Mouse (Mus musculus) CH12.LX (cell line): ENCODE results near the gene Tspan32. TPM values are rescaled to one million over a fixed set of nuclear protein-coding genes. Genes with fewer than 3 reads are reported as not detected.

Source experiments
- DNase-seq: peaks from one replicate; pipeline ENCODE4 v3.0.0-alpha.2; 2013; ENCODE audit errors: extremely low read depth
- H3K27ac ChIP-seq: 2 replicates; pipeline ENCODE4 v1.5.1; 2012; ENCODE audit warnings: low read depth, mild to moderate bottlenecking, control low read depth, moderate library complexity; ENCODE audit not compliant: insufficient read depth
- H3K27me3 ChIP-seq: replicated peaks from 2 replicates; pipeline ENCODE3; 2012; ENCODE audit warnings: inconsistent platforms
- H3K36me3 ChIP-seq, 2 experiments: replicated peaks in 1 of 2; 2 replicates each; pipeline versions ENCODE3 to v1.6.1; 2012; ENCODE audit warnings: inconsistent platforms in 1 of 2, low read length in 1 of 2, mild to moderate bottlenecking in 1 of 2, mixed read lengths in 1 of 2, moderate library complexity in 1 of 2; ENCODE audit not compliant: control insufficient read depth in 1 of 2, insufficient read depth in 1 of 2
- H3K4me1 ChIP-seq, 2 experiments: 2 replicates each; pipeline ENCODE4 v1.6.1; 2012; ENCODE audit warnings: inconsistent platforms in 1 of 2, moderate library complexity in 1 of 2; ENCODE audit not compliant: insufficient read depth in 2 of 2, control insufficient read depth in 1 of 2
- H3K4me2 ChIP-seq: 2 replicates; pipeline ENCODE4 v1.6.1; 2012; ENCODE audit warnings: low read depth, mild to moderate bottlenecking, control low read depth; ENCODE audit not compliant: poor library complexity, insufficient read depth, severe bottlenecking
- H3K4me3 ChIP-seq, 3 experiments: fragments of 150-350 bp in 1 of 3; sonication (generic) in 1 of 3; replicated peaks in 1 of 3; 2 replicates each; pipeline versions ENCODE3 to v1.5.1; 2011 to 2012; ENCODE audit warnings: low read depth in 2 of 3, low read length in 2 of 3, mild to moderate bottlenecking in 2 of 3, moderate library complexity in 2 of 3, control low read depth in 1 of 3, improper control_type of control experiment in 1 of 3, inconsistent platforms in 1 of 3, mixed read lengths in 1 of 3; ENCODE audit not compliant: poor library complexity in 1 of 3
- H3K79me2 ChIP-seq: replicated peaks from 2 replicates; pipeline ENCODE4 v1.6.1; 2012; ENCODE audit warnings: mild to moderate bottlenecking, moderate library complexity; ENCODE audit not compliant: control insufficient read depth, poor library complexity, insufficient read depth, severe bottlenecking; ENCODE audit errors: extremely low read depth
- H3K9ac ChIP-seq: 2 replicates; pipeline ENCODE4 v1.6.1; 2012; ENCODE audit warnings: low read depth, mild to moderate bottlenecking, control low read depth, moderate library complexity; ENCODE audit not compliant: insufficient read depth
- H3K9me3 ChIP-seq: replicated peaks from 2 replicates; pipeline ENCODE3; 2012; ENCODE audit warnings: low read length, inconsistent platforms, mixed read lengths
- CHD2 ChIP-seq: IDR thresholded peaks from 2 replicates; pipeline ENCODE4 v1.6.1; 2011; ENCODE audit warnings: low read length, improper control_type of control experiment
- CTCF ChIP-seq, 2 experiments: IDR thresholded peaks in 1 of 2; conservative IDR thresholded peaks in 1 of 2; 2 replicates each; pipeline ENCODE4 v1.5.1; 2011 to 2012; ENCODE audit warnings: low read depth in 2 of 2, low read length in 2 of 2, improper control_type of control experiment in 1 of 2, inconsistent platforms in 1 of 2, mild to moderate bottlenecking in 1 of 2, moderate library complexity in 1 of 2
- EP300 ChIP-seq: IDR thresholded peaks from 2 replicates; pipeline ENCODE4 v1.6.1; 2011; ENCODE audit warnings: low read length, improper control_type of control experiment
- GABPA ChIP-seq: IDR thresholded peaks from 2 replicates; pipeline ENCODE4 v1.6.1; 2012; ENCODE audit warnings: low read depth, low read length, improper control_type of control experiment, inconsistent platforms; ENCODE audit not compliant: insufficient replicate concordance
- JUN ChIP-seq: IDR thresholded peaks from 2 replicates; pipeline ENCODE4 v1.6.1; 2011; ENCODE audit warnings: low read depth, mild to moderate bottlenecking, low read length, improper control_type of control experiment, moderate library complexity; ENCODE audit not compliant: insufficient read depth
- JUND ChIP-seq: conservative IDR thresholded peaks from 2 replicates; pipeline ENCODE4 v1.6.1; 2011; ENCODE audit warnings: low read depth, low read length, improper control_type of control experiment
- MAFK ChIP-seq: IDR thresholded peaks from 2 replicates; pipeline ENCODE4 v1.6.1; 2011; ENCODE audit warnings: low read length, improper control_type of control experiment; ENCODE audit not compliant: insufficient replicate concordance
- MAZ ChIP-seq: IDR thresholded peaks from 2 replicates; pipeline ENCODE4 v1.6.1; 2012; ENCODE audit warnings: low read depth, mild to moderate bottlenecking, inconsistent platforms, low read length, improper control_type of control experiment, moderate library complexity
- MEF2A ChIP-seq: IDR thresholded peaks from 2 replicates; pipeline ENCODE4 v1.6.1; 2014; ENCODE audit warnings: low read depth, mild to moderate bottlenecking, inconsistent platforms, low read length, improper control_type of control experiment, borderline replicate concordance
- MYC ChIP-seq: IDR thresholded peaks from 2 replicates; pipeline ENCODE4 v1.6.1; 2011; ENCODE audit warnings: low read depth, mild to moderate bottlenecking, improper control_type of control experiment, low read length
- NELFE ChIP-seq: IDR thresholded peaks from 2 replicates; pipeline ENCODE4 v1.6.1; 2011; ENCODE audit warnings: low read depth, low read length, improper control_type of control experiment
- NRF1 ChIP-seq: IDR thresholded peaks from 2 replicates; pipeline ENCODE4 v1.6.1; 2014; ENCODE audit warnings: low read depth, mild to moderate bottlenecking, inconsistent platforms, low read length, improper control_type of control experiment, moderate library complexity
- PAX5 ChIP-seq: IDR thresholded peaks from 2 replicates; pipeline ENCODE4 v1.6.1; 2012; ENCODE audit warnings: low read length, inconsistent platforms, mixed read lengths
- POLR2A ChIP-seq: IDR thresholded peaks from 2 replicates; pipeline ENCODE4 v1.6.1; 2011; ENCODE audit warnings: low read depth, mild to moderate bottlenecking, improper control_type of control experiment, low read length
- POLR2AphosphoS2 ChIP-seq: IDR thresholded peaks from 2 replicates; pipeline ENCODE4 v1.6.1; 2011; ENCODE audit warnings: low read depth, low read length, improper control_type of control experiment
- SIN3A ChIP-seq: IDR thresholded peaks from 2 replicates; pipeline ENCODE4 v1.6.1; 2012; ENCODE audit warnings: low read length, improper control_type of control experiment, inconsistent platforms
- SMC3 ChIP-seq: IDR thresholded peaks from 2 replicates; pipeline ENCODE4 v1.6.1; 2011; ENCODE audit warnings: low read depth, low read length, improper control_type of control experiment
- TCF12 ChIP-seq: IDR thresholded peaks from 2 replicates; pipeline ENCODE4 v1.6.1; 2014; ENCODE audit warnings: low read depth, mild to moderate bottlenecking, inconsistent platforms, low read length, improper control_type of control experiment
- UBTF ChIP-seq: IDR thresholded peaks from 2 replicates; pipeline ENCODE4 v1.6.1; 2012; ENCODE audit warnings: low read depth, mild to moderate bottlenecking, inconsistent platforms, low read length, improper control_type of control experiment, moderate library complexity
- ZC3H11A ChIP-seq: IDR thresholded peaks from 2 replicates; pipeline ENCODE4 v1.6.1; 2012; ENCODE audit warnings: low read depth, mild to moderate bottlenecking, inconsistent platforms, low read length, improper control_type of control experiment
- ZKSCAN1 ChIP-seq: IDR thresholded peaks from 2 replicates; pipeline ENCODE4 v1.6.1; 2012; ENCODE audit warnings: low read depth, inconsistent platforms, low read length, improper control_type of control experiment, borderline replicate concordance
- dilution Hi-C: fragments of 300-500 bp; cut with MboI; formaldehyde crosslinking; loops from 2 replicates; pipeline ENCODE4 v1.14.3; 2020; ENCODE audit warnings: low sequenced_read_pairs; ENCODE audit not compliant: extremely low pct_unique_long_range_greater_than_20kb, extremely low pct_ligation_motif_present
- in situ Hi-C: fragments of 300-500 bp; cut with MboI; formaldehyde crosslinking; loops from 3 replicates; pipeline ENCODE4 v1.14.3; 2019; ENCODE audit warnings: low sequenced_read_pairs, low pct_ligation_motif_present, low pct_unique_long_range_greater_than_20kb, mixed read lengths
- polyA plus RNA-seq: library from polyadenylated mRNA; unstranded; fragments of >175 nt; gene quantifications from 2 replicates; pipeline ENCODE4 v1.2.1, GENCODE M21; 2012; ENCODE audit warnings: low read depth; ENCODE audit not compliant: insufficient read length
- total RNA-seq, 2 experiments: library from RNA; depleted of rRNA; stranded (reverse); fragments of 300-350 nt in 1 of 2; fragments of >200 nt in 1 of 2; gene quantifications; 2 replicates each; pipeline ENCODE4 v1.2.3; 2012 to 2014

Tspan32 gene
- total and polyA plus RNA-seq, 3 experiments = 28.2 to 34.5 (median 28.6) TPM

GRCm38 (mm10) chr7:143065692-143066091, 60.8 kb downstream of the Tspan32 start:
- H3K79me2 ChIP-seq = peaks cover 29% of the 10 kb centered on the region
- no peak overlapping the region for H3K4me3 ChIP-seq
- dilution Hi-C loops = no loop called here
- no peaks in the 10 kb centered on the region for H3K9me3 ChIP-seq
- no peak for TF ChIP-seq PAX5
- TF ChIP-seq NRF1 = no peak
- TF ChIP-seq ZKSCAN1 = no peak
- TF ChIP-seq POLR2AphosphoS2 = no peak
- TF ChIP-seq JUND = no peak
- no peak for TF ChIP-seq SIN3A
- TF ChIP-seq SMC3 = no peak
- no peak for TF ChIP-seq CHD2
- TF ChIP-seq MEF2A = no peak
- TF ChIP-seq MYC = no peak
- no peak for TF ChIP-seq TCF12
- no peak for TF ChIP-seq CTCF (conservative IDR thresholded peaks at IDR 0.05 in 1 of 2, IDR thresholded peaks at IDR 0.05 in 1 of 2; ENCODE audit: low read depth in 2 of 2, low read length in 2 of 2)
- TF ChIP-seq GABPA = no peak
- no peak for TF ChIP-seq MAZ
- TF ChIP-seq POLR2A = no peak
- TF ChIP-seq MAFK = no peak
- no peak for TF ChIP-seq ZC3H11A
- TF ChIP-seq NELFE = no peak
- TF ChIP-seq UBTF = no peak
- no peak for TF ChIP-seq JUN
- in situ Hi-C loops = loop anchor here (5.0 kb wide), 1 partner anchor 58 kb away; the partner anchor contains the start of gene Tspan32
- H3K4me2 ChIP-seq = no peak overlapping the region
- no peak overlapping the region for H3K9ac ChIP-seq
- peaks cover 69 to 87% of the 10 kb centered on the region in 2 experiments for H3K36me3 ChIP-seq
- H3K27me3 ChIP-seq = no peaks in the 10 kb centered on the region
- H3K27ac ChIP-seq = no peak overlapping the region
- peaks cover 8 to 31% of the 10 kb centered on the region in 2 experiments for H3K4me1 ChIP-seq
- DNase-seq = no peak

- in situ Hi-C loops = loop anchor here (5.0 kb wide), 1 partner anchor 60 kb away; the partner anchor contains the start of gene Tspan32
- TF ChIP-seq EP300 = no peak
- TF ChIP-seq NRF1 = no peak
- TF ChIP-seq MAZ = no peak
- Histone ChIP-seq H3K4me3 (no peak overlapping the region), H3K9me3 (no peaks in the 10 kb centered on the region), H3K27me3 (no peaks in the 10 kb centered on the region), H3K4me2 (no peak overlapping the region), H3K9ac (no peak overlapping the region), H3K79me2 (peaks cover 17% of the 10 kb centered on the region), H3K36me3 (peaks cover 56 to 87% of the 10 kb centered on the region in 2 experiments), H3K4me1 (peaks cover 7 to 31% of the 10 kb centered on the region in 2 experiments), H3K27ac (no peak overlapping the region)
- dilution Hi-C loops = no loop called here
- DNase-seq = no peak
Measured at GRCm38 (mm10) chr7:143067469-143067868, 62.6 kb downstream of the Tspan32 start.
